Mouse (Mus musculus): ENCODE data around the gene Mobp.

GRCm38 (mm10) chr9:120184499-120184898, 35.0 kb downstream of the Mobp start:
- TF ChIP-seq ZNF384 (IDR thresholded peaks at IDR 0.05; ENCODE audit: low read depth, low read length) = no peak
- TF ChIP-seq MAFK (IDR thresholded peaks at IDR 0.05; ENCODE audit: insufficient read depth, low read depth, low read length) = no peak
